Comparison of ENCODE assay signal across 28 mouse cellular contexts in the genomic region with DNA sequence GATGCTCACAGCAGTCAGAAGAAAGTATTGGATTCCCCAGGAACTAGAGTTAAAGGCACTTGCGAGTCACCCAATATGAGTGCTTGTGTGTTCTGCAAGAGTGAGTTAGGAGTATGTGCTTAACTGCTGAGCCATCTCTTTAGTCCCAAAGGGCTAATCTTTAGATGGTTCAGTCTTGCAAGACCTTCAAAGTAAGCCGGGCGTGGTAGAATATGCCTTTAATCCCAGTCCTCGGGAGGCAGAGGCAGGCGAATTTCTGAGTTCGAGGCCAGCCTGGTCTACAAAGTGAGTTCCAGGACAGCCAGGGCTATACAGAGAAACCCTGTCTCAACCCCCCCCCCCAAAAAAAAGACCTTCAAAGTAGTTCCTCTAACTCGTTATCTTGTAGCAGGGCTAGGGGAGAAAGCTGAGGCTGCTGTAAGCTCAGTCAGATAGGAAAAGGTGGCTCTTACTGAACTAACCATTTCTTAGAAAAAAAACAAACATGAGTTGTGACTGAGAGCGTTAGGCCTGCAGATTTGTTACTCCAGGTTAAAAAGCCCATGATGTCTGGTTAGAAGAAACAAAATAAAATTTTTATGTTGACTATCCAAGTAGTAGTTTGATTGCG. TPM values are rescaled to one million over a fixed set of nuclear protein-coding genes. Genes with fewer than 3 reads are reported as not detected.
"Had no signal": no experiment of that assay in that cellular context is flagged by ENCODE, and none has a peak within 500 bp of the region (broad histone marks: within the 10 kb centered on the region; RNA-seq: fewer than 3 reads in every experiment).

No protein-coding gene starts in this region.

- H3K36me3 ChIP-seq: embryonic facial prominence, embryonic 10.5 days; embryonic facial prominence, embryonic 12.5 days; embryonic facial prominence, embryonic 13.5 days; embryonic facial prominence, embryonic 15.5 days; forebrain, embryonic 12.5 days had no signal

- H3K27me3 ChIP-seq: embryonic facial prominence, embryonic 12.5 days; embryonic facial prominence, embryonic 13.5 days; embryonic facial prominence, embryonic 15.5 days; forebrain, embryonic 13.5 days had no signal

- H3K4me1 ChIP-seq: embryonic facial prominence, embryonic 12.5 days had no signal

- H3K9ac ChIP-seq: embryonic facial prominence, embryonic 12.5 days; embryonic facial prominence, embryonic 13.5 days; embryonic facial prominence, embryonic 15.5 days; forebrain, embryonic 12.5 days; forebrain, embryonic 13.5 days; forebrain, postnatal 0 days had no signal

- ATAC-seq: forebrain, embryonic 13.5 days; forebrain, embryonic 14.5 days; forebrain, embryonic 16.5 days; forebrain, postnatal 0 days had no signal

- H3K4me2 ChIP-seq: embryonic facial prominence, embryonic 12.5 days; embryonic facial prominence, embryonic 13.5 days; embryonic facial prominence, embryonic 15.5 days; forebrain, embryonic 12.5 days; forebrain, embryonic 13.5 days had no signal

- H3K9me3 ChIP-seq: embryonic facial prominence, embryonic 10.5 days; embryonic facial prominence, embryonic 12.5 days; embryonic facial prominence, embryonic 13.5 days; embryonic facial prominence, embryonic 15.5 days; forebrain, embryonic 12.5 days; forebrain, embryonic 13.5 days had no signal

- DNase-seq: cerebellum, adult 8-10 months; cerebellum, adult 9-10 months; cerebellum, adult 9-11 months; cerebellum, postnatal 10 days; cerebellum, postnatal 14 days; cerebellum, postnatal 25 days; cerebellum, postnatal 36 days; embryo, embryonic 11 days; forebrain, postnatal 0 days; gastrocnemius, adult 2 months; gastrocnemius, postnatal 10 days; gastrocnemius, postnatal 14 days; gastrocnemius, postnatal 25 days; gastrocnemius, postnatal 36 days; heart, adult 18-20 months; heart, adult 2 months had no signal

- H3K27ac ChIP-seq: embryonic facial prominence, embryonic 10.5 days; embryonic facial prominence, embryonic 12.5 days; embryonic facial prominence, embryonic 13.5 days; embryonic facial prominence, embryonic 15.5 days; forebrain, embryonic 12.5 days; forebrain, embryonic 13.5 days; gastrocnemius, adult 2 months; heart, adult 2 months had no signal

- H3K4me3 ChIP-seq: embryonic facial prominence, embryonic 10.5 days; embryonic facial prominence, embryonic 12.5 days; embryonic facial prominence, embryonic 13.5 days; embryonic facial prominence, embryonic 15.5 days; erythroblast, embryonic 14.5 days; forebrain, embryonic 12.5 days; forebrain, embryonic 13.5 days; gastrocnemius, adult 2 months; heart, adult 2 months had no signal

RNA-seq across cellular contexts. Expression of a gene that starts 19.4 kb away (rescaled TPM):
- total RNA-seq: granulocyte monocyte progenitor cell, adult 5-6 weeks had no signal
- polyA plus RNA-seq: erythroblast, embryonic 14.5 days had no signal

RNA-seq across cellular contexts. Expression of a gene that starts 41.8 kb away (rescaled TPM):
- total RNA-seq: common myeloid progenitor, adult 5-6 weeks; granulocyte monocyte progenitor cell, adult 5-6 weeks had no signal
- polyA plus RNA-seq: embryonic facial prominence, embryonic 10.5 days; embryonic facial prominence, embryonic 11.5 days; erythroblast, embryonic 14.5 days had no signal
